Mouse (Mus musculus): ENCODE measurements at regions not wholly inside any gene's neighbourhood (a gene's known extent, or its start where the extent isn't known, plus 50 kb on each side); places are given as distances from the start of the nearest gene placed in this dataset.

DNA sequence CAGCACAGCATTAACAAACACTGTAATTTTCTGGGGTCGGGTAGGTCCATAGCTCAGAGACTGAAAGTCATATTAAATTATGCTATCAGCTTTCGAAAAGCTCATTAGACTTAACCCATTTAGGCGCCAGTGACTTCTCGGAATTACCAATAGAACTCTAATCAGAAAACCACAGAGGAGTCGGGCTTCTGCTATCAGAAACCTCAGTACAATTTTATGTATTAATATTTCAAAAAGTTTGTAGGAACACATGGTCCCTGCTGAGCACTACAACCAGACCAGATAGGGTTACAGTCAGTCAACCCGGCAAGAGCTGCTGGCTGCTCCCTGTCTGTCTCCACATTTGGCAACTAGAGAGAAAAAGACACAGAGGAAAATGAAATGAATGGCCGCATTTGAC is 647.3 kb upstream of the Pabpc4l start:
- intact Hi-C loops (cut with DNase I): no loop called here
- no peak for DNase-seq (ENCODE audit: low spot score in 2 of 2)

DNA sequence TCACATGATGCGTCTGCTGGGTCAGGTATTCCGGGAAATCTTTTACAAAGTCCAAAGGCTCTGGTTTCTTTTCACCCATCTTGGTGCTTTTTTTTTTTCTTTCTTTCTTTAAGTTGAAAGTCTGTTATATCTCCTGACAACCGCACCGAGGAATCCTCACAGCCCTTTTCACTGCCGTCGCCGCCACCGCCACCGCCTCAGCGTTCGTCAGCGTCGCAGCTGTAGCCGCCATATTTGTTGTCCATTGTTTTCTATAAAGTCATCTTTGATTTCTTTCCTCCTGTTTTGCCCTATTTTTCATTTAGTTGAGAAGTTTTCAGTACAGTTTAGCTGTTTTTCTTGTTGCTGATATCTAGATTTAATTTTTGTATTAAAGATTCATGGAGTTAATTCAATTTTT is 603.5 kb upstream of the Pabpc4l start:
- DNase-seq (ENCODE audit: low spot score in 2 of 2): no peak
- intact Hi-C loops (cut with DNase I): no loop called here

DNA sequence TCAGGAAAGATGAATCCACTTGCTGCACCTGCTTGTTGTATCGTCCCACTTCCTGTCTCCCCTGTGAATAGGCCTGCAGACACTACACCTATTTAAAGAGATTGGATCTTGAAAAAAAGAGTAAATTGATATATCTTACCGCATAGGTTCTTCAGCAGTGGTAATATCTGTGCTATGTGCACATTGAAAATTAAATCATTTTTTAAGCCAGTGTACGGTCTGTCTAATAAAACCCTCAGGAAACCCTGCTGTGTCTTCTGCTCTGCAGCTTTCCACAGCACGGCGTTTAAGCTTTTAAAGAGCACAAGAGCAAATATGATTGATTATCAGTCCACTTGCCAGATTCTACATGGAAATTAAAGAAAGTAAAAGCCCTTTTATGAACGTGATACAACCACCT is 577.7 kb upstream of the Pabpc4l start:
- DNase-seq (ENCODE audit: low spot score in 2 of 2): no peak

DNA sequence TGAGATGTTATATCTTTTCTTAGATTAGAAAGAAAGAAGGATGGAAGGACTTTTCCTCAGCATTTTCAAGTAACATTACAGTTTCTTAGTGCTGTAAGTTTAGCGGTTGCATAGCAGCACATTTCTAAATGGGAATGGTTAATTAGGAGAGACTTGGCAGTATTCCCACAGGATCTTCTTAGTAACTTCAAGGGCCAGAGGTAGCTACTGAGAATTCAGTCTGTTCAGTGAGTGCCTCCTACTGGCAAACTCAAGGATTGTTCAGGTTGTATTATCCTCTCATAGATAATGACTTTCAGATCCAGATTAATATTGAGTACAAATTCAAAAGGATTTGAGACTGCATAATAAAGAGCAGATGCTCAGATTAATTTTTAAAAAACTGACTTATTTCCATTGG is 571.3 kb upstream of the Pabpc4l start:
- intact Hi-C loops (cut with DNase I): no loop called here
- peak; percentile 24 to 43 for DNase-seq (ENCODE audit: low spot score in 2 of 2)

More for the DNA sequence above, 577.7 kb upstream of the Pabpc4l start:
- intact Hi-C loops (cut with DNase I): no loop called here

DNA sequence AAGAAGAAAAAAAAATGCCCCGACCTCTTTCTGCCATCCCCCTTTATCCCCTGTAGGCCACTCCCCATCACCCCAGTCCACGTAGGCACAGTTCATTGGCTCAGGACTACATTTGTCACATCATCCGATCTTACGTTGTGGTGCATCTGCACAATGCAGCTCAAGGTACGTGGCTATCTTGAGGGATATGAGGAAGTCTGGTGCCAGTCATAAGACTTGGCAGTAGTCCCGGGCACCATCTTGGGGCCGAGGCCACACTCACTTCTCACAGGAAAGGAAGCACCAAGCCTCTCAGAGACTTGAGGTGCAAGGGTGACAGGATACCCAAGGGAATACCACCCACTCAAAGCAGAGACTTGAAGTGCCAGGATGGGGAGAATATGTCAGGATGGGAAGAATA is 570.5 kb upstream of the Pabpc4l start:
- intact Hi-C loops (cut with DNase I): no loop called here
- DNase-seq (ENCODE audit: low spot score in 2 of 2): no peak

DNA sequence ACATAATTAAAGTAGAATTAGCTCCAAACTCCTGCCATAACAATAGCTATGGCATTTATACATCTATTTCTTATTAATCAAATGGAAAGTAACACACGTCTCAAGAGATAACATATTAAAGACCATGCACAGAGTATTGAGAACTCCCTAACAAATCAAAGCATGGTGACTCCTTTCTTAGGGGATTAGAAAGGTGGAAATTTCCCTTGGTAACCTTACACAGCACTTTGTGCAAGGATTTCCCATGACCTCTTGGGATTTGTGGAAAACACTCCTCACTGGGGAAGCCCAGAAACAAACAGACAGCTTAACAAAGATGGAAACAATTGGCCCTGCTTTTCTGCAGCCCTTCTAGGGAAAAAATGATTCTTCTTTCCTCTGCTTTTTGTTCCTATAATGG is 562.4 kb upstream of the Pabpc4l start:
- no peak for DNase-seq (ENCODE audit: low spot score in 2 of 2)
- intact Hi-C loops (cut with DNase I): no loop called here

DNA sequence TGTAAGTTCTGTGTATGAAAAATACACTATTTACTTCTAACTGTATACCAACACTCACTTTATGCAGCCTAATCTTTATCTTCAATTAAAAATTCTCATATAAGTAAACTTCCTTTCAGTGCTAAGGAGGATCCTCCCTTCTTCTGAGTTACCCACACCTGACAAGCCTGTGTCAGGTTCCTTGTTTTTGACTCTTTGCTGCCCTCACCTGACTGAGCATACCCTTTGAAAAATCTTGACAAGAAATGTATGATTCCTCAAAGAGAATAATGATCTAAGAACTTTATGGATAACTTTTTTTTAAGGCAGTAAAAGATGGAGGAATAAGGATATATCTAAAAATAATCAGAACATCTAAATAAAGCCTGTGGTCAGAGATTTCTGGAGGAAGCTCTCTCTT is 550.9 kb upstream of the Pabpc4l start:
- DNase-seq (ENCODE audit: low spot score in 2 of 2): peak in 1 of 2 experiments; percentile 17
- intact Hi-C loops (cut with DNase I): no loop called here

DNA sequence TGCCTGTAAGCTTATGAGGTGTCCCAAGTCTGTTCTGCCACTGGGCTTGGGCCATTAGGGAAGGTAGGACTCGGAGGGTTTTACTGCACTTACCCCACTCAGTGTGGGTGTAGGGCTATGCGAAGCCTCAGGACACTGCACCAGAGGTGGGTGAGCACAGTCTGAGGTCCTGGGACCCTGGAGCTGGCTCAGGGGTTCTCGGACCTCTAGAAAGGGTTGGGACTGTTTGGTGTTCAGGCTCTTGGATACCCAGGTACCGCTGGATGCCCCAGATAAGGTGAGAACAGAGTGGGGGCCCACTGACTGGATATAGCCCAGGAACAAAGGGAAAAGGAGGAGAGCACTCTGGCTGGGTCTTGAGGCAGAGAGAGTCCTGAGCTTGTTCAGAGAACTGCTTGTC is 522.7 kb upstream of the Pabpc4l start:
- intact Hi-C loops (cut with DNase I): no loop called here
- DNase-seq (ENCODE audit: low spot score in 2 of 2): no peak

DNA sequence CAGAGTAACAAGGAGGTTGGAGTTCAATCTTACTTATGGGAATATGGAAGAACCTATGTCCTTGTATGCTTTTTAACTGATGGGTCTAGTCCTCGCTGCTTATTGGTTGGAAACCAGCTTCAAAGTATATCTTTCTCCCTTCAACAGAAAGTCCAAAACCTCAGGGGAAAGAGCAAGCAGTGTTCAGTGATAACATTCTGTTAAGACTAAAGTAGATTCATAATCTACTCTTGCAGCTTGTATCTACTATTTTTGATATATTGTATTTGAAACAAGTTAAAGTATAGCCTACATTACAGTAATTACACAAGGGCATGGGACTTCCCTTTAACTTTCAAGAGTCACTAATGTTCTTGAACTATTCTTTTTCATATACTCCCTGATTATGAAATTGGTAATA is 522.0 kb upstream of the Pabpc4l start:
- DNase-seq (ENCODE audit: low spot score in 2 of 2): no peak
- intact Hi-C loops (cut with DNase I): no loop called here

DNA sequence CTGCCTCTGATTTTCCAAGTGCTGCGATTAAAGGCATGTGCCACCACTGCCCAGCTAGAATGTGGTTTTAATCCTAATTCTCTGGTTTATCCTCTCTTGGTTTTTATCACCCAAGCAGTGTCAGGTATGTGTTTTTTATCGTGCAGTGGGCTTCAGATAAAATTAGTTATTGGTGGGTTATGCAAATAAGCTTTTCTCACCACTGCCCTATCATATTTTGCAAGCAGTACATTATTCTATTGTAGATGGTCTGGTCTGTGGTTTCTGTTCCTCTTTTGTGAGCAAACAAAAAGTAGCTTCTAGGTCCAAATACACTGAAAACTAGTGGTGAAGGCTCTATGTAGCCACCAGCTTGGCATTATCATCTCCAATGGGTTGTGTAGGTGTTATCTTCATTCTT is 503.4 kb upstream of the Pabpc4l start:
- DNase-seq (ENCODE audit: low spot score in 2 of 2): no peak
- intact Hi-C loops (cut with DNase I): no loop called here

DNA sequence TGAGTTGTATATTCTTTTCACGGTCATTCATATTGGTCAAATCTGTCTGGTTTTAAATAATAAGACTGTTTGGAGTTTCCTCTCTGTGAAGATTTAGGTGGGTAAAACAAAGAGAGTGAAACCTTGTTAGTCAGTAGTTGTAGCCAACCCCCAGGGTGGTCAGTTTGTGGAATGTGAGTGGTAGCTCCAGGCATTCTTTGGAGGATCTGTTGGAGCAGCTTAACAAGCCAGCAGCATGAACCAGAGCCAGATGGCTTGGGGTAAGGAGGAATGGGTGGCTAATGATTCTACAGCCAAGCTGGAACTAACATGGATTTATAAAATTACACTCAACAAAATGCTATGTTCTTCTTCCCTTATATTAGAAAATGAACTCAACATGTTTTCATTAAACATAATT is 489.7 kb upstream of the Pabpc4l start:
- DNase-seq (ENCODE audit: low spot score in 2 of 2): no peak
- intact Hi-C loops (cut with DNase I): no loop called here

DNA sequence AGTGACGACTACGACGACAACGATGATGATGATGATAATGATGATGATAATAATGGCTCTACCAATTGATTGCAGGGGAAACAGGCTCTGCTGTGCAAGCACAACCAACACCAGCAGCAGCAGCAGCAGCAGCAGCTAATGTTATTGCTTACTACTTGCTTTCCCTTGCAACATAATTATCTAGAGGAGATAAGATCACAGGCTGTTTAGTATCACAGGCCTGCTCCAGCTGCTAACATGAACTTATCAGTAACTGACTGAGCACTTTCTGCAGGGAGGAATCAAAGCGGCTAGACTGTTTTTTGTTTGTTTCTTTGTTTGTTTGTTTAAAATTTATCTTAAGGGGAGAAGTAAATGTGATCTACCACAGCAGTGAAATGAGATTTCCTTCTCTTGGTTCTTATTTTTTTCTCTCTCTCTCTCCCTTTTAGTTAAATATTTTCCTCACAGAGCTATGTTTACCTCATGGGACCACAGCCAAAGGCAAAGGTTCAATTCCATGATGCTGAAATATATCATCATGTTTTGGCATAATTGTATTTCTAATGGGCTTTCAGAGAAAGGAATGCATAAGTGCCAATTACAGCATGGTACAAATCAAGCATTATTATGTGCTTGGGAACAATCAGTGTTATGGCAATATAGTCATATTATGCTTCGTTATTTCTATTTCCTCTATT is 443.2 kb upstream of the Pabpc4l start:
- intact Hi-C loops (cut with DNase I): no loop called here
- no peak for DNase-seq (ENCODE audit: low spot score in 2 of 2)

DNA sequence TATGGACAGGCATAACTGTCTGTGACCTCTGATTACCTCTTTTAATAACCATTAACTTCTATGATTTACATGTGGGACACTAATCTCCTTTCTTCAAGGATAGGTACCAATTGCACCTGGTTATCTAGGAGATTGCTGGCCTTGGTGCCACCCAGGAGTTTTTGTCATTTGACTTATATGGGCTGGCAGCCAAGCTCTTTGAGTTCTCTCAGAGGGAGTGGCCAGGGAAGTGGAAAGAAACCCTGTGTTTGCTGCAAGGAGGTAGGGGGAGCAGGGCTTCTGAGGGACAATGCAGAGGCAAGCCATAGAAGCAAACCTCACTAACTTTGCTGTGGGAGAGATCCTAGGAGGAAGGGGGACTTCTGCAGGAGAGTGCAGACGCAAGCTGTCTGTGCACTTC is 427.8 kb upstream of the Pabpc4l start:
- intact Hi-C loops (cut with DNase I): no loop called here
- DNase-seq (ENCODE audit: low spot score in 2 of 2): no peak

DNA sequence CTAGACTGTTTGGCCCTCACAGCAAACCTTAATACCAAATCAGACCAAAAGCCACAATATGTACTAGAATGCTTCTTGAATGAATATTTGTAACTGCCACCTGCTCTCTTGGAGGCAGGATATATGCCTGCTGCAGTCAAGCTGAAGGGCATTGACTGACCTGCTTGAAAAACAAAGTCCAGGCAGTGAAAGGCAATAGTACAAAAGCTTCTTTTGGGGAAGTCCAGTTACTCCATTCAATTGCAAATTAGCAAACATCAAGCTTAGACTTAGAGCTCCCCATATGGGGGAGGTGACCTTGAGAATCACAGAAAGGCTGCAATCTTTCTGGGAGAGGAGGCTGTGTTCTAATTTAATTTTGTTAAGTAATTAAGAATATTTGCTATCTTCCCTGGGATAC is 422.9 kb upstream of the Pabpc4l start:
- intact Hi-C loops (cut with DNase I): no loop called here
- DNase-seq (ENCODE audit: low spot score in 2 of 2): no peak

DNA sequence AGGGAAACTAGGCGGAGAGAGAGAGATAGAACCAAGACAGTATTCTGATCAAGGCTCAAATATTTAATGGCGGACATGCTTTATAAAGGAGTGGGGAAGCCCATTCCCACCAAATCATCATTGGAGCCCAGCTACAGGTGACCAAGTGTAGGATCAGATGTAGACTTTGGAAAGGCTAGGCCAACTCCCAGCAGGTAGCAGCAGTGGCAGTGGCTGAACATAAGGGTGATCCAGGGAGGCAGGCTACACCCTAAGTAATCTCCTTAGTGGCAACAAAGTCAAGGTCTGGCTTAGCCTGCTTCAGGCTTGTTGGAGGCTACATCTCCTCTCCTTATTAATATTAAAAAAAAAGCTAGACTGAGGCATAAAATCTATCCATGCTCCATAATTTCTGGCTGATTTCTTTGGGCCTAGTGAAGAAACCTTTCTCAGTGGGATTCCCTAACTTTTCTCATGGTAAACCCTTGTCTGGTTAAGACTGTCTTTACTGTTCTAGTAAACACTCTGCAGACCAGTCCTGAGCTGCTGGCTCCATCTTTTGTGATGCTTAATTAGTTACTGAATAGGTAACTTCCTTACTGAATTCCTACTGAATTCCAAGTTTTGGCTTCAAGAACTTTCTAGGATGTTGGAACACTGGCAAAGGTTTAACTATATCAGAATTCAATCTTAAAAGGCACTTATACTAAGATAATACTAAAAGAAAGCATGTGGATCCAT is 421.7 kb upstream of the Pabpc4l start:
- DNase-seq (ENCODE audit: low spot score in 2 of 2): no peak
- intact Hi-C loops (cut with DNase I): no loop called here

DNA sequence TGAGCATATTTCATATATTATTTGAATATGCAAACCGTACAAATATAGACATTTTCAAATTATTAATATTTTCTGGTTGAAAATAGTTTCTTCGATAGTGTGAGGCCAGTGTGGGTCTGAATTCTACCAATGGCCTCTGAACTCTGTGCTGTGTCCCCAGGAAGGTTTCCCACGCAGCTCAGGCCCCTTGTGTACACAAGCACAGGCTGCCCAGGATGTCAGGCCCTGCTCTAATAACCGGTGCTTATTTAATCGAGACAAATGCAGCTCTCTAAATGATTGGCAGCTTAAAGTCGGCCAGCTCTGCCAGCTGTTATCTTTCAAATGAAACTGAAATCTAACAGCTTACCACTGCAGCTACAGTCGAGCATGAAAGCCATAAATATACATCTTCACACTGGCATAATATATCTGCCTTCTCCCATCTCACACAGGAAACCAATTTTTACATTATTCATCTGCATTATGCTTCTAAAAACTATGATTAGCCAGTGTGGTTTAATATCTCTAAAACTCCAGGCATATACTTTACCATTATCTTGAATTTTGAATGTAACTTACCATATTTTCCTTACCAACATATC is 400.5 kb upstream of the Pabpc4l start:
- peak in 1 of 2 experiments; percentile 4 for DNase-seq (ENCODE audit: low spot score in 2 of 2)
- intact Hi-C loops (cut with DNase I): no loop called here

DNA sequence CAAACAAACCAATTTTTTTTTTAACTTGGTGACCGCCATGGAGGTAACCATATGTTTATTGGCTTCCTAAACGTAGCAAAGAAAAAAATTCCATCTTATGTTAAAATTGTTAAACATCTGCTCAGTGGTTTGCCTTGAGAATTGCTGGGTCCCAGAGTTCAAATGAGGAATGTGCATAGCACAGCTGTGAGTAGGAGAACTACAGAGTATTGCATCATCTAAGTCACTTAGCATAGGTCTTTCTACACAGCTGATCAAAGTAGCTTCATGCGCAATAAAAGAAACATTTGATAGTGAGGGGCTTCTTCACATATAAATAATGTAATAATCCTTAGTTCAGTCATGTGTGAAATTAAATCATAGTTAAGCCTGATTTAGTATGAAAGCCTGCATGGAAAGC is 380.7 kb upstream of the Pabpc4l start:
- no peak for DNase-seq (ENCODE audit: low spot score in 2 of 2)
- intact Hi-C loops (cut with DNase I): no loop called here

Data from left cerebral cortex, postnatal 14 days (tissue).